ENCODE assay signal across 9 mouse cellular contexts in the genomic region with DNA sequence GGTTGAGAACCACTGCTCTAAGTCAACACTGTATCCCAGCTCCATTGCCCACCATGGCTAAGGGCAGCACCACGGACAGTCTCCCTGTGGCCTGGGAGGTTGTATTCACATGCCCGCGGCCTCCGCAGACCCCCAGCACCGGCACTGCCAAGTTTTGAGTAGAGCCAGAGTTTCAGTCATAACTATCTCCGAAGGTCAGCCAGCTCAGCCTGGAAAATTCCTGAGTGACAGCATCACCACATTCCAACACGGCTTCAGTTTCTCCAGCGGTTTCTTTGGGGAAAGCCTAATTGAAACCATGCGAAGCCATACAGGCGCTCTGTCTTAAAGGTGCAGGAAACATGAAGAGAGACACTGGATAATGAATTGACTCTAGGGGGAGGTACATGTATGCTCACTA.
A peak's percentile ranks its signal among the peaks of the same experiment; 100 is the strongest.
DNase-seq lines count a peak whose midpoint lies in the region; ATAC-seq and TF ChIP-seq lines count a peak whose summit lies in the region.
"Had no signal": no experiment of that assay in that cellular context is flagged by ENCODE, and none has a peak within 500 bp of the region (broad histone marks: within the 10 kb centered on the region; RNA-seq: fewer than 3 reads in every experiment).

No protein-coding gene starts in this region.

- 46% methylated on average over 10 of the region's 10 CpGs for WGBS in midbrain, embryonic 14.5 days
- 42% methylated on average over 10 of the region's 10 CpGs for WGBS in midbrain, embryonic 16.5 days
- 15% methylated on average over 10 of the region's 10 CpGs for WGBS in kidney, adult 2 months

- no peak overlapping the region for H3K4me2 ChIP-seq in midbrain, embryonic 14.5 days (ENCODE audit: low read length)
- H3K4me2 ChIP-seq in midbrain, embryonic 16.5 days (ENCODE audit: low read length) = no peak overlapping the region

- H3K9me3 ChIP-seq in midbrain, embryonic 14.5 days (ENCODE audit: control insufficient read depth, low read length) = no peaks in the 10 kb centered on the region
- H3K9me3 ChIP-seq in midbrain, embryonic 16.5 days (replicated peaks; ENCODE audit: control insufficient read depth, low read length, poor library complexity, severe bottlenecking) = no peaks in the 10 kb centered on the region

- no peak overlapping the region for H3K9ac ChIP-seq in midbrain, embryonic 14.5 days (replicated peaks; ENCODE audit: low read length)
- H3K9ac ChIP-seq in midbrain, embryonic 16.5 days (ENCODE audit: low read depth, low read length) = no peak overlapping the region

- H3K27ac ChIP-seq in midbrain, embryonic 14.5 days (replicated peaks; ENCODE audit: low read depth, low read length) = no peak overlapping the region
- no peak overlapping the region for H3K27ac ChIP-seq in midbrain, embryonic 16.5 days (ENCODE audit: low read length)
- H3K27ac ChIP-seq in gastrocnemius, adult 2 months = peak overlapping the region; percentile 46
- no peak overlapping the region for H3K27ac ChIP-seq in kidney, adult 2 months (ENCODE audit: insufficient read depth, low read depth, low read length)

- H3K27me3 ChIP-seq in midbrain, embryonic 14.5 days (ENCODE audit: control insufficient read depth, insufficient read depth, low read length) = no peaks in the 10 kb centered on the region
- 0 out of 2 replicates have a peak, but pooled peaks cover 3% of the 10 kb centered on the region for H3K27me3 ChIP-seq in midbrain, embryonic 16.5 days (ENCODE audit: control insufficient read depth, insufficient read depth, low read depth, low read length)
- no peaks in the 10 kb centered on the region for H3K27me3 ChIP-seq in kidney, adult 2 months (replicated peaks; ENCODE audit: control insufficient read depth, insufficient read depth, low read length)

- intact Hi-C loops in gastrocnemius, adult 2 months (cut with DNase I) = no loop called here

- no peak for ATAC-seq in midbrain, embryonic 14.5 days (ENCODE audit: low FRiP score, low TSS enrichment)
- ATAC-seq in midbrain, embryonic 16.5 days = no peak
- ATAC-seq in monocyte, adult 5-6 weeks (replicated peaks; ENCODE audit: insufficient number of reproducible peaks, low FRiP score, low TSS enrichment, poor library complexity, severe bottlenecking) = no peak

- H3K4me1 ChIP-seq in midbrain, embryonic 14.5 days (ENCODE audit: control insufficient read depth, insufficient read depth, low read length) = peaks cover 27% of the 10 kb centered on the region
- H3K4me1 ChIP-seq in midbrain, embryonic 16.5 days (ENCODE audit: control insufficient read depth, insufficient read depth, low read length) = peaks cover 13% of the 10 kb centered on the region; the same call in 1 of the 2 replicates
- H3K4me1 ChIP-seq in kidney, adult 2 months (ENCODE audit: control insufficient read depth, insufficient read depth, low read length) = no peaks in the 10 kb centered on the region

- H3K36me3 ChIP-seq in midbrain, embryonic 14.5 days (ENCODE audit: control insufficient read depth, insufficient read depth, low read length) = no peaks in the 10 kb centered on the region
- no peaks in the 10 kb centered on the region for H3K36me3 ChIP-seq in midbrain, embryonic 16.5 days (ENCODE audit: control insufficient read depth, insufficient read depth, low read length)
- H3K36me3 ChIP-seq in kidney, adult 2 months (ENCODE audit: control insufficient read depth, insufficient read depth, low read length) = no peaks in the 10 kb centered on the region
- H3K36me3 ChIP-seq: G1E had no signal

- H3K4me3 ChIP-seq in midbrain, embryonic 14.5 days (replicated peaks; ENCODE audit: low read depth, low read length) = no peak overlapping the region
- H3K4me3 ChIP-seq in midbrain, embryonic 16.5 days (ENCODE audit: low read depth, low read length) = no peak overlapping the region
- peak overlapping the region; percentile 10; the same call in 1 of the 2 replicates for H3K4me3 ChIP-seq in gastrocnemius, adult 2 months
- H3K4me3 ChIP-seq in kidney, adult 2 months (ENCODE audit: insufficient read depth, low read depth, low read length) = no peak overlapping the region

- TF ChIP-seq CTCF in gastrocnemius, adult 2 months (IDR thresholded peaks at IDR 0.05) = no peak
- TF ChIP-seq CTCF in kidney, adult 2 months (conservative IDR thresholded peaks at IDR 0.05; ENCODE audit: insufficient read depth, insufficient read length, low read depth, low read length) = no peak

- peak; percentile 25 for DNase-seq in midbrain, embryonic 14.5 days
- peak; percentile 68 for DNase-seq in gastrocnemius, adult 2 months
- DNase-seq in kidney, adult 2 months = peak; percentile 72
- DNase-seq in mesoderm, embryonic 11.5 days (ENCODE audit: low read depth, low spot score) = peak; percentile 91
- no peak for DNase-seq in layer of hippocampus, postnatal 14 days (ENCODE audit: low spot score in 2 of 2)
- no peak for DNase-seq in cerebellum, adult 8-10 months

- TF ChIP-seq POLR2A in kidney, adult 2 months (IDR thresholded peaks at IDR 0.05; ENCODE audit: low read depth, low read length) = no peak

Comparison
In these comparisons a context has a peak if more than half of its experiments do, and no peak if none do; other contexts are left out.
1. DNase-seq: peak in midbrain, embryonic 14.5 days (single experiment), gastrocnemius, adult 2 months (single experiment), kidney, adult 2 months (single experiment) and mesoderm, embryonic 11.5 days (single experiment); none in layer of hippocampus, postnatal 14 days (0 of 2) and cerebellum, adult 8-10 months (single experiment).